Mouse (Mus musculus) hindbrain, embryonic 16.5 days (tissue): Measurements from ENCODE around the gene Farp1. TPM values are rescaled to one million over a fixed set of nuclear protein-coding genes. Genes with fewer than 3 reads are reported as not detected.
A peak's percentile ranks its signal among the peaks of the same experiment; 100 is the strongest.

Experiments
- ATAC-seq: fragments of 200-750 bp; cut with Nextera tagmentation; 2 replicates; pipeline ENCODE4 v1.8.0; 2017; ENCODE audit warnings: moderate TSS enrichment, moderate library complexity
- H3K27ac ChIP-seq: fragments of 300-500 bp; sonication (generic); 2 replicates; pipeline ENCODE4 v1.5.1; 2014; ENCODE audit warnings: low read depth, mild to moderate bottlenecking, control low read depth, low read length, moderate library complexity
- H3K27me3 ChIP-seq: fragments of 300-500 bp; sonication (generic); replicated peaks from 2 replicates; pipeline ENCODE4 v1.6.1; 2014; ENCODE audit warnings: low read length; ENCODE audit not compliant: control insufficient read depth, insufficient read depth
- H3K36me3 ChIP-seq: fragments of 300-500 bp; sonication (generic); 2 replicates; pipeline ENCODE4 v1.6.1; 2014; ENCODE audit warnings: mild to moderate bottlenecking, low read length, moderate library complexity, mixed read lengths; ENCODE audit not compliant: control insufficient read depth, insufficient read depth
- H3K4me1 ChIP-seq: fragments of 300-500 bp; sonication (generic); 2 replicates; pipeline ENCODE4 v1.6.1; 2014; ENCODE audit warnings: low read depth, low read length; ENCODE audit not compliant: control insufficient read depth, insufficient read depth
- H3K4me2 ChIP-seq: fragments of 300-500 bp; sonication (generic); 2 replicates; pipeline ENCODE4 v1.6.1; 2014; ENCODE audit warnings: mild to moderate bottlenecking, low read length, control low read depth, moderate library complexity
- H3K4me3 ChIP-seq: fragments of 300-500 bp; sonication (generic); 2 replicates; pipeline ENCODE4 v1.5.1; 2014; ENCODE audit warnings: mild to moderate bottlenecking, low read length, control low read depth, moderate library complexity
- H3K9ac ChIP-seq: fragments of 300-500 bp; sonication (generic); 2 replicates; pipeline ENCODE4 v1.6.1; 2014; ENCODE audit warnings: low read depth, mild to moderate bottlenecking, control low read depth, low read length, moderate library complexity
- H3K9me3 ChIP-seq: fragments of 300-500 bp; sonication (generic); 2 replicates; pipeline ENCODE4 v1.6.1; 2014; ENCODE audit warnings: mild to moderate bottlenecking, low read length, moderate library complexity; ENCODE audit not compliant: control insufficient read depth
- WGBS: fragments of 180-500 bp; shearing (Covaris S2); extraction: QIAGEN DNeasy Blood & Tissue Kit; methylation state at CpG from one replicate; pipeline ENCODE4 v1.1.7; 2014; 5-methylcytosine and 5-hydroxymethylcytosine counted together
- polyA plus RNA-seq: library from polyadenylated mRNA; unstranded; fragments of >200 nt; fragmentation: Nextera tagmentation; extraction: Ambion mirVana; gene quantifications from 2 replicates; pipeline ENCODE4 v1.2.1, GENCODE M21; 2015

Gene Farp1
- polyA plus RNA-seq, 1 experiment from 2014 or later, result 28.9 TPM

DNA sequence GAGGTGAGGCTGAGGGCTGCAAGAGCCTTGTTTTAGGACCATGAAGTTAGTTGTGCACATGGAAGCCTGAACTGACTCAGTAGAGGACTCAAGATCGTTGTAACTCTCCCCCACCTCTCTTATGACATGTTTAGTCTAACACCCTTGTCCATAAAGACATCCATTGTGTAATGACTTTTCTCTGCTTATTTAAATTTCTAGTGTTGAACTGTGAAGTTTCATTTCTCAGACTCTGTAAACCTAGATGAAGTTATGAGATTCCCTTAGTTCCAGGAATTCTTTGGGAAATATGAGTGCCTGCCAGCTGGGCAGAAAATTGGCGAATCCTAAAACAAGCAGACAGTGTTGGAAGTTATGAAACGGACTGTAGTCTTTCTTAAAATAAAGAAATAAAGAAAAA is 170.5 kb downstream of the Farp1 start:
- no peaks in the 10 kb centered on the region for H3K9me3 ChIP-seq

DNA sequence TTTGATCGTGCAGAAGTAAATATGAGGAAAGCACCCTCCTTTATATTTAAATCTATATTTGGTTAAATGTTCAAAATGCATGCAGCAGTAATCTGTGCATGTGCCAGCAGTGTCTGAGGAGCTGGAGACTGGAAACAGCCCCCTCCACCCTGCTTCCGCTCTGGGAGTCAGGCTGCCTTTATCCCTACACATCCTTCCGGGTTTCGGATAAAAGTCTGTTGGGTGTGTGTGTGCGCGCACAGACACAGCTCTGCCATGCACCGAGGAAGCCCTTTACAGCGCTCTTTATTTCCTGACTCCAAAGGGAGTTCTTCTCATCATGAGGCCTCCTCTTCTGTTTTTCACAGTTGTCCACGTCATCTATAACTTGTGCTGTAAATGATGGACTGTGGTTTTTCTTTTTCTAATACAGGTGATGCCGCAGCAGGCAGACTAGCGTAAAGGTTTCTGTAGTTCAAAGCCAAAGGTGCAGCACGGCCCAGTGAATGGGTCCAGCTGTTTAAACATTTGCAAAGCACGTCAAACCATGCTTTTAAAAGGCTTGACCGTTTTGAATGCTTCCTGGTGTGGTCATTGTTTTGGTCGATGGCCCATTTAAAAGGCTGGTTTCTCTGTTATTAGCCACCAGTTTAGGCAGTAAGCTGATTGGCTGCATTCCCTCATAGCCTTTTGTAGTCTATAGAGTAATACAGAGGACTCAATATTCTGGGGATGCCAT is 172.6 kb downstream of the Farp1 start:
- H3K4me1 ChIP-seq, result no peaks in the 10 kb centered on the region
- H3K27ac ChIP-seq, result no peak overlapping the region; the same call in 1 of the 2 replicates
- H3K9me3 ChIP-seq, result no peaks in the 10 kb centered on the region
- 51% methylated on average over 15 of the region's 15 CpGs for WGBS
- H3K27me3 ChIP-seq, result no peaks in the 10 kb centered on the region
- no peak for ATAC-seq
- H3K4me2 ChIP-seq, result no peak overlapping the region
- no peak overlapping the region for H3K9ac ChIP-seq
- no peak overlapping the region for H3K4me3 ChIP-seq
- no peaks in the 10 kb centered on the region for H3K36me3 ChIP-seq

More for the DNA sequence above, 170.5 kb downstream of the Farp1 start:
- H3K4me2 ChIP-seq, result no peak overlapping the region
- H3K4me1 ChIP-seq, result 0 out of 2 replicates have a peak, but pooled peaks cover 1% of the 10 kb centered on the region
- no peaks in the 10 kb centered on the region for H3K36me3 ChIP-seq
- ATAC-seq, result no peak
- no peak overlapping the region for H3K4me3 ChIP-seq
- no peak overlapping the region for H3K9ac ChIP-seq
- 79% methylated on average over 3 of the region's 3 CpGs for WGBS
- no peaks in the 10 kb centered on the region for H3K27me3 ChIP-seq
- no peak overlapping the region for H3K27ac ChIP-seq

DNA sequence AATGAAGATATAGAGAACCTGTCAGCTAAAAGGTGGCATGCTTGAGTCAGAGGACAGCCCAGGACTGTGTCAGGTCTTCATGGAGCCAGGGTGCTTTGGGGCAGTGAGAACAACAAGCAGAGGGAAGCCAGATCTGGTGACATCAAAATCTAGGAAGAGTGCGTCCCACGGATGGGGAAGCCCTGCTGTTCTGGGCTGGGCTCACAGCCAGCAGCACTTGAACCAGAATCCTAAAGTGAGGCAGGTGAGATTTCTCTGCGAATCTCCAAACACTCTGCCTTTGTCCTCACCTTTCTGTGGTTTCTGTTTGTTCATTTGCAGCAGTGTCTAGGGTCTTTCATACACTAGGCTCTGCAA is 173.1 kb downstream of the Farp1 start:
- Histone ChIP-seq H3K9ac (no peak overlapping the region), H3K4me3 (no peak overlapping the region), H3K4me2 (no peak overlapping the region), H3K27me3 (no peaks in the 10 kb centered on the region), H3K27ac (no peak overlapping the region; the same call in 1 of the 2 replicates), H3K9me3 (no peaks in the 10 kb centered on the region), H3K36me3 (no peaks in the 10 kb centered on the region), H3K4me1 (no peaks in the 10 kb centered on the region)
- whole genome bisulfite sequencing, result 65% methylated on average over 3 of the region's 3 CpGs
- no peak for ATAC-seq

DNA sequence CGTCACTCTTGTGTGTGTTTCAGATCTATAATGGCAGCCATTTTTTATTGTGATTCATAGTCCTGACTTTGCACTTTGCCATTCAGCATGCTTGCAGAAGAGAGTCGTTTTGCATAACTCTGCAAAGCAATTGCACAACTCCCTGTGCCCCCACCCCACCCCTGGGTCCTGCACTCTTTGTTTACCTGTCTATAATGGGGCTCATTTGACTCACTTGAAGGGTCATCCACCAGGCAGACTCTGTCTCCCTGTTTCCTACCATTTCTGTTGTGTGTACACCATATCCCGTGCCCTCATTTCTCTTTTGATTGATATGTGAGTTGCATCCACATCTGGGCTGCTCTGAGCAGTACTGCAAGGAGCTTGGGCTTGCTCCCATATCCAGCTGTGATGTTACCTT is 175.3 kb downstream of the Farp1 start:
- Histone ChIP-seq H3K27ac (no peak overlapping the region), H3K36me3 (no peaks in the 10 kb centered on the region), H3K4me3 (no peak overlapping the region), H3K9ac (no peak overlapping the region), H3K9me3 (no peaks in the 10 kb centered on the region), H3K27me3 (no peaks in the 10 kb centered on the region), H3K4me1 (peaks cover 2% of the 10 kb centered on the region; the same call in 1 of the 2 replicates), H3K4me2 (no peak overlapping the region)
- WGBS, result 78% methylated on average over 3 of the region's 3 CpGs
- ATAC-seq, result no peak

DNA sequence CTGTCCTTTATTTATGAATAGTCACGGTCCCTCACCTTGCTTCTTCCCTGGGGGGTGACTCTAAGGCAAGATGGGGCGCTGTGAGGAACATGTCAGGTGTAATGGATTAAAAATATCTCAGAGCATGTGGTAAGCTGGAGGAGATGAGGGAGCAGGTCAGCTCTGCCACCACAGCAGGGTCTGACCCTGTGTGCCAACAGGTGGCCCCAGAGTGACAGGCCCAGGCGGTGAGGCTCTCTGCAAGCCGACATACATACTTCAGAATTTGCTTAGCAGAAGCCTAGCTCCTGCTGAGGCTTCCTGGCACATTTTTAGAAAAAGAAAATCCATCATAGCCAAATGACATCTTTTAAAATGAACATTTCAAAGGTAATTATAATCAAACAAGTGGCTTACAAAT is 178.7 kb downstream of the Farp1 start:
- no peaks in the 10 kb centered on the region for H3K36me3 ChIP-seq
- H3K4me3 ChIP-seq, result no peak overlapping the region
- H3K27ac ChIP-seq, result no peak overlapping the region
- no peaks in the 10 kb centered on the region for H3K9me3 ChIP-seq
- ATAC-seq, result no peak
- H3K9ac ChIP-seq, result no peak overlapping the region
- no peak overlapping the region for H3K4me2 ChIP-seq
- no peaks in the 10 kb centered on the region for H3K27me3 ChIP-seq
- WGBS, result 65% methylated on average over 4 of the region's 4 CpGs
- peaks cover 2% of the 10 kb centered on the region for H3K4me1 ChIP-seq

DNA sequence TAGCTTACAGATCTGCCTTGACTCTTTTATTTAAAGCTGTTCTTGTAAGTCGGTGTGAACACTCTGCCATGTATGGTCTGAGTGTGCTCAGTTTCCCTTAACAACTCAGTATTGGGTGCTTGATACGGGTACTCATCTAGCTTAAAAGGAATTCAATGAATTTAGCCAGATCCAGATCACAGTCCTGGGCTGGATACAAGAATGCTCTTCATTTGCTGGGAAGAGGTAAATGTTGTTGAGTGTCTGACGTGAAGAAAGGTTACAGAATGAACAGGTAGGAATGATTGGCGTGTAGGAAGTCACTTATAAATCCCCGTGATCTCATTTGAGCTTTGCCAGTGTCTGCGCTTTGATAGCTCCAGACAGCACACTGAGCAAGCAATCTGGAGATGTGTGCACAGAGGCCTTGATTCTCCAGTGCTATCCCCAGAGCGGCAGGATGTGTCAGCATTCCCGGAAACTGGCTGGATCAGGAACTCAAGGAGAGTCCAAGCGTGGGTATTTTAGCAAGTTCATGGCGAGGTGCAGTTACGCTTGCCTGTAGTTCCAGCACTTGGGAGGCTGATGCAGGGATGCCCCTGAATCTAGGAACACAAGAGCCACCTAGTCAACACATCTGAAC is 179.7 kb downstream of the Farp1 start:
- Histone ChIP-seq H3K27ac (no peak overlapping the region), H3K36me3 (no peaks in the 10 kb centered on the region), H3K4me2 (no peak overlapping the region), H3K4me1 (peaks cover 2% of the 10 kb centered on the region), H3K9me3 (no peaks in the 10 kb centered on the region), H3K27me3 (no peaks in the 10 kb centered on the region), H3K9ac (no peak overlapping the region), H3K4me3 (no peak overlapping the region)
- 82% methylated on average over 11 of the region's 11 CpGs for WGBS
- no peak for ATAC-seq

DNA sequence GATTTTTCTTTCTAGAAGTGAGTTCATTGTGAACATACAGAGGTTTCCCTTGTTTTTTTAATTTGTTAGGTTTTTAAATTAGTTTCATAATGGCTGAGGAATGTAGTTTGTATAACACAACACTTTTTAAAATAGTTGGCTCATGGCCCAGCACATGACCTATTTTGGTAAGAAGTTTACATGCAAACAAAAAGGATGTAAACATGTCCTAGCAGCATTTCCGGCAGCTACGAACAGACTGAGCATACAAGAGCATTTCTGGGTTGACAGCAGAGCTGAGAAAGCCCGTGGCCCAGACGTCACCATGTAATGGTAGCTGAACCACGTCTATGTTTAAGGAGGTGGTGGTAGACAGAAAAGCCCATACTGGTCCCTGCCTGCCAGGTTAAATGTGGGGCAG is 180.8 kb downstream of the Farp1 start:
- no peak for ATAC-seq
- no peaks in the 10 kb centered on the region for H3K9me3 ChIP-seq
- no peak overlapping the region for H3K9ac ChIP-seq
- no peaks in the 10 kb centered on the region for H3K27me3 ChIP-seq
- peaks cover 2% of the 10 kb centered on the region for H3K4me1 ChIP-seq
- no peak overlapping the region for H3K4me3 ChIP-seq
- no peak overlapping the region for H3K4me2 ChIP-seq
- WGBS, result 78% methylated on average over 5 of the region's 5 CpGs
- H3K36me3 ChIP-seq, result no peaks in the 10 kb centered on the region
- no peak overlapping the region for H3K27ac ChIP-seq

DNA sequence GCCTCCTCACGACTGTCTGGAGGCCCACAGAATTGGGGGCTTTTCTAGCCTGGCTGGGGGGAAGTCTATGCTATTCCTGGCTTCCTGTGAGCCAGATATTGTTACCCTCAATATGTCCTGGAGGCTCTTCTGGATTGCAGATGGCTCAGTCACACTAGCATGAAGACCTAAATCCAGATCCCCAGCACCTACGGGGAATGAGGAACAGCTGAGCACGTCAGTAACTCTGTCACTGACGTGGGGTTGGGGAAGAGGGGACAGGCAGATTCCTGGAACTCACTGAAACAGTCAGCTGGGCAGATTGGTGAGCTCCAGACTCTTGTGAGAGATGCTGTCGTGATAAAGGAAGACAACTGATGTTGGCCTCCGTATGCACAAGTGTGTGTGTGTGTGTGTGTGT is 181.7 kb downstream of the Farp1 start:
- H3K27ac ChIP-seq, result no peak overlapping the region
- peaks cover 2% of the 10 kb centered on the region for H3K4me1 ChIP-seq
- no peaks in the 10 kb centered on the region for H3K9me3 ChIP-seq
- no peaks in the 10 kb centered on the region for H3K27me3 ChIP-seq
- no peaks in the 10 kb centered on the region for H3K36me3 ChIP-seq
- WGBS, result 57% methylated on average over 6 of the region's 6 CpGs
- no peak overlapping the region for H3K9ac ChIP-seq
- no peak overlapping the region for H3K4me3 ChIP-seq
- H3K4me2 ChIP-seq, result no peak overlapping the region
- no peak for ATAC-seq

DNA sequence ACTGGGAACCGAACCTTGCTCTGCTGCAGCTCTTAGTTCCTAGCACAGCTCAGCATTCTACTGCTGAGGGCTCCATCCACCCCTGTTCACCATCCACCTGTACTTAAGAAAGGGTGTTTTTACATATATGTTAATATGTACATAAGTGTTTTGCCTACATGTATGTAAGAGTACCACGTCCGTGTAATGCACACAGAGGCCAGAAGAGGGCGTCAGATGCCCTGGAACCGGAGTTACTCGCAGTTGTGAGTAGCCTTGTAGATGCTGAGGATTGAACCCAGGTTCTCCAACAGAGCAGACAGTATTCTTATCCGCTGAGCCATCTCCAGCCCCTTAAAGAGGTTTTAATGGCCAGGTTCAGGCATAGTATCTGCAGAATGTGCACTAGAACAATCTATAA is 183.6 kb downstream of the Farp1 start:
- H3K27ac ChIP-seq, result peak overlapping the region; percentile 12; the same call in 1 of the 2 replicates

More for the DNA sequence above, 183.6 kb downstream of the Farp1 start:
- H3K36me3 ChIP-seq, result peaks cover 11% of the 10 kb centered on the region
- no peaks in the 10 kb centered on the region for H3K9me3 ChIP-seq
- no peaks in the 10 kb centered on the region for H3K27me3 ChIP-seq
- H3K4me3 ChIP-seq, result no peak overlapping the region
- H3K9ac ChIP-seq, result no peak overlapping the region
- peaks cover 1% of the 10 kb centered on the region for H3K4me1 ChIP-seq
- no peak for ATAC-seq
- WGBS, result 87% methylated on average over 7 of the region's 7 CpGs
- no peak overlapping the region for H3K4me2 ChIP-seq
